Mouse (Mus musculus) heart, postnatal 0 days (tissue): ENCODE data around the gene Lin28a.

Experiments used
- CTCF ChIP-seq: IDR thresholded peaks from 2 replicates; pipeline ENCODE4 v1.5.1; 2016; ENCODE audit warnings: antibody characterized with exemption, control low read depth, low read depth
- EP300 ChIP-seq: IDR thresholded peaks from 2 replicates; pipeline ENCODE4 v1.6.1; 2016; ENCODE audit warnings: antibody characterized with exemption, low read depth

- no peak for TF ChIP-seq CTCF
- TF ChIP-seq EP300: no peak
Measured at GRCm38 (mm10) chr4:133994697-133995096, 23.9 kb downstream of the Lin28a start.
